ENCODE assay signal across 13 mouse cellular contexts in the genomic region with DNA sequence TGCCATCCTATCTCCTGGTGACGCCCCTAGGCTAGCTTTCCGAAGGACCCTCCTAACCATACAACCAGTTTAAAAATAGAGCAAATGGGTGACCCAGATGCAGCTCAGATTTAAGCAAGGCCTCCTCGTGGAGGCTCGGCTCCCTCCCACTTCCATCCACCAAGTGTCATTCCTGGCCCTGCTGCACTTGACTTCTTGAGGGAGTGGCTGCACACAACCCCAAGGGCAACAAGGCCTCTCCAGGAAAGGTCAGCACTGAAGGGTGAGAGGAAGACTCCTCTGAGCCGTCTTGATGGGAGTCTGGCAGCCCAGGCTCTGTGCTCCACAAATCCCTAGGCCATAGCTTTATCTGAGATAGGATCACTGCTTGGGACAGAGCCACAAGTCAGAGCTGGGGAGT. TPM values are rescaled to one million over a fixed set of nuclear protein-coding genes. Genes with fewer than 3 reads are reported as not detected.
DNase-seq lines count a peak whose midpoint lies in the region; ATAC-seq and TF ChIP-seq lines count a peak whose summit lies in the region.
"Had no signal": no experiment of that assay in that cellular context is flagged by ENCODE, and none has a peak within 500 bp of the region (broad histone marks: within the 10 kb centered on the region; RNA-seq: fewer than 3 reads in every experiment).

No protein-coding gene starts in this region.

- H3K9me3 ChIP-seq in intestine, embryonic 16.5 days (ENCODE audit: control insufficient read depth, low read length): no peaks in the 10 kb centered on the region
- no peaks in the 10 kb centered on the region for H3K9me3 ChIP-seq in intestine, embryonic 15.5 days
- no peaks in the 10 kb centered on the region for H3K9me3 ChIP-seq in embryonic facial prominence, embryonic 10.5 days
- no peaks in the 10 kb centered on the region for H3K9me3 ChIP-seq in limb, embryonic 15.5 days
- no peaks in the 10 kb centered on the region for H3K9me3 ChIP-seq in midbrain, postnatal 0 days (ENCODE audit: low read length)

- peak; percentile 45 for DNase-seq in adrenal gland, postnatal 14 days
- DNase-seq in adrenal gland, postnatal 10 days: no peak
- no peak for DNase-seq in embryonic facial prominence, embryonic 10.5 days (ENCODE audit: low spot score)
- no peak for DNase-seq in spleen, postnatal 14 days (ENCODE audit: low spot score in 2 of 2)
- no peak for DNase-seq in midbrain, postnatal 0 days (ENCODE audit: low spot score)
- DNase-seq: adrenal gland, adult 8-10 months; liver; thymus, postnatal 4 days had no signal

- H3K4me3 ChIP-seq in intestine, embryonic 16.5 days (ENCODE audit: low read length): no peak overlapping the region
- H3K4me3 ChIP-seq in intestine, embryonic 15.5 days (replicated peaks): no peak overlapping the region
- no peak overlapping the region for H3K4me3 ChIP-seq in embryonic facial prominence, embryonic 10.5 days
- H3K4me3 ChIP-seq in limb, embryonic 15.5 days: no peak overlapping the region
- no peak overlapping the region for H3K4me3 ChIP-seq in midbrain, postnatal 0 days (ENCODE audit: low read depth, low read length)

- no peak overlapping the region for H3K4me2 ChIP-seq in intestine, embryonic 16.5 days (ENCODE audit: low read depth, low read length)
- no peak overlapping the region for H3K4me2 ChIP-seq in intestine, embryonic 15.5 days (replicated peaks)
- no peak overlapping the region for H3K4me2 ChIP-seq in limb, embryonic 15.5 days
- H3K4me2 ChIP-seq in midbrain, postnatal 0 days (ENCODE audit: low read depth, low read length, poor library complexity, severe bottlenecking): no peak overlapping the region

- WGBS in intestine, embryonic 16.5 days: 42% methylated on average over 5 of the region's 5 CpGs
- WGBS in intestine, embryonic 15.5 days: 43% methylated on average over 5 of the region's 5 CpGs
- 53% methylated on average over 5 of the region's 5 CpGs for WGBS in embryonic facial prominence, embryonic 10.5 days
- 30% methylated on average over 5 of the region's 5 CpGs for WGBS in limb, embryonic 15.5 days
- 64% methylated on average over 5 of the region's 5 CpGs for WGBS in midbrain, postnatal 0 days

- 0 out of 2 replicates have a peak overlapping the region, but pooled peaks have one; percentile 16 for H3K27ac ChIP-seq in intestine, embryonic 16.5 days (ENCODE audit: low read length)
- H3K27ac ChIP-seq in intestine, embryonic 15.5 days: no peak overlapping the region
- peak overlapping the region; percentile 79 for H3K27ac ChIP-seq in embryonic facial prominence, embryonic 10.5 days (replicated peaks)
- H3K27ac ChIP-seq in limb, embryonic 15.5 days: peak overlapping the region; percentile 19; the same call in 1 of the 2 replicates
- H3K27ac ChIP-seq in midbrain, postnatal 0 days (ENCODE audit: low read depth, low read length): no peak overlapping the region
- H3K27ac ChIP-seq: hindbrain, postnatal 0 days had no signal

- no peak overlapping the region for H3K9ac ChIP-seq in intestine, embryonic 16.5 days (ENCODE audit: low read depth, low read length)
- no peak overlapping the region for H3K9ac ChIP-seq in intestine, embryonic 15.5 days
- no peak overlapping the region for H3K9ac ChIP-seq in limb, embryonic 15.5 days
- H3K9ac ChIP-seq in midbrain, postnatal 0 days (replicated peaks; ENCODE audit: low read length, poor library complexity, severe bottlenecking): no peak overlapping the region

- ATAC-seq in intestine, embryonic 16.5 days: no peak
- ATAC-seq in intestine, embryonic 15.5 days: no peak
- no peak for ATAC-seq in limb, embryonic 15.5 days (ENCODE audit: insufficient number of reproducible peaks, low FRiP score, low TSS enrichment, low read depth)
- no peak for ATAC-seq in midbrain, postnatal 0 days (ENCODE audit: low FRiP score)
- ATAC-seq: hindbrain, postnatal 0 days; midbrain, embryonic 16.5 days had no signal

- H3K36me3 ChIP-seq in intestine, embryonic 16.5 days (ENCODE audit: control insufficient read depth, insufficient read depth, low read length): no peaks in the 10 kb centered on the region
- no peaks in the 10 kb centered on the region for H3K36me3 ChIP-seq in intestine, embryonic 15.5 days
- no peaks in the 10 kb centered on the region for H3K36me3 ChIP-seq in embryonic facial prominence, embryonic 10.5 days (replicated peaks)
- no peaks in the 10 kb centered on the region for H3K36me3 ChIP-seq in limb, embryonic 15.5 days
- no peaks in the 10 kb centered on the region for H3K36me3 ChIP-seq in midbrain, postnatal 0 days (ENCODE audit: insufficient read depth, low read length)

- H3K27me3 ChIP-seq in intestine, embryonic 16.5 days (replicated peaks; ENCODE audit: control insufficient read depth, insufficient read depth, low read length): no peaks in the 10 kb centered on the region
- no peaks in the 10 kb centered on the region for H3K27me3 ChIP-seq in intestine, embryonic 15.5 days (replicated peaks)
- H3K27me3 ChIP-seq in embryonic facial prominence, embryonic 10.5 days (replicated peaks; ENCODE audit: low read depth, poor library complexity, severe bottlenecking): no peaks in the 10 kb centered on the region
- H3K27me3 ChIP-seq in limb, embryonic 15.5 days: no peaks in the 10 kb centered on the region
- no peaks in the 10 kb centered on the region for H3K27me3 ChIP-seq in midbrain, postnatal 0 days (ENCODE audit: insufficient read depth, low read length)

- TF ChIP-seq CTCF in midbrain, postnatal 0 days (IDR thresholded peaks at IDR 0.05): no peak

- peaks cover 63% of the 10 kb centered on the region for H3K4me1 ChIP-seq in intestine, embryonic 16.5 days (ENCODE audit: control insufficient read depth, insufficient read depth, low read length)
- H3K4me1 ChIP-seq in intestine, embryonic 15.5 days (replicated peaks): peaks cover 62% of the 10 kb centered on the region
- H3K4me1 ChIP-seq in embryonic facial prominence, embryonic 10.5 days: peaks cover 85% of the 10 kb centered on the region
- peaks cover 70% of the 10 kb centered on the region for H3K4me1 ChIP-seq in limb, embryonic 15.5 days
- H3K4me1 ChIP-seq in midbrain, postnatal 0 days (ENCODE audit: insufficient read depth, low read length): 0 out of 2 replicates have a peak, but pooled peaks cover 12% of the 10 kb centered on the region

RNA-seq across cellular contexts. Expression of gene Shb, which starts 25.7 kb away (rescaled TPM):
- total RNA-seq in adrenal gland, postnatal 14 days (2021): 71.2 and 76.8 TPM in 2 replicates
- total RNA-seq in adrenal gland, postnatal 10 days (2021): 10 to 100 TPM; 40.4 to 72.5 TPM
- polyA plus RNA-seq in intestine, embryonic 16.5 days (2015; fragmentation: Nextera tagmentation; extraction: Ambion mirVana): 1.5 and 2.7 TPM in 2 replicates
- polyA plus RNA-seq in intestine, embryonic 15.5 days (2015; fragmentation: Nextera tagmentation; extraction: Ambion mirVana): 4.0 and 4.8 TPM in 2 replicates
- polyA plus RNA-seq in embryonic facial prominence, embryonic 10.5 days (2016; fragmentation: Nextera tagmentation; extraction: Ambion mirVana): 3.9 and 4.9 TPM in 2 replicates
- 6.8 and 9.6 TPM in 2 replicates for polyA plus RNA-seq in limb, embryonic 15.5 days (2015; fragmentation: Nextera tagmentation; extraction: Ambion mirVana)
- total RNA-seq in midbrain, postnatal 0 days (2014; rRNA removed): 18.1 and 21.9 TPM in 2 replicates
- 5.2 and 5.8 TPM in 2 replicates for polyA plus RNA-seq in midbrain, postnatal 0 days (2015; fragmentation: Nextera tagmentation; extraction: Ambion mirVana)

Comparison
In these comparisons a context has a peak if more than half of its experiments do, and no peak if none do; other contexts are left out.
1. H3K27ac ChIP-seq: peak in intestine, embryonic 16.5 days (single experiment), embryonic facial prominence, embryonic 10.5 days (single experiment) and limb, embryonic 15.5 days (single experiment); none in intestine, embryonic 15.5 days (single experiment) and midbrain, postnatal 0 days (single experiment).